Mouse (Mus musculus): Measurements from ENCODE around the gene Kpna6.
"Not testable (repeated sequence)": the region's sequence is repeated elsewhere in the genome, so short reads cannot be mapped to it uniquely, and the experiment has no call there.

Gene Kpna6

DNA sequence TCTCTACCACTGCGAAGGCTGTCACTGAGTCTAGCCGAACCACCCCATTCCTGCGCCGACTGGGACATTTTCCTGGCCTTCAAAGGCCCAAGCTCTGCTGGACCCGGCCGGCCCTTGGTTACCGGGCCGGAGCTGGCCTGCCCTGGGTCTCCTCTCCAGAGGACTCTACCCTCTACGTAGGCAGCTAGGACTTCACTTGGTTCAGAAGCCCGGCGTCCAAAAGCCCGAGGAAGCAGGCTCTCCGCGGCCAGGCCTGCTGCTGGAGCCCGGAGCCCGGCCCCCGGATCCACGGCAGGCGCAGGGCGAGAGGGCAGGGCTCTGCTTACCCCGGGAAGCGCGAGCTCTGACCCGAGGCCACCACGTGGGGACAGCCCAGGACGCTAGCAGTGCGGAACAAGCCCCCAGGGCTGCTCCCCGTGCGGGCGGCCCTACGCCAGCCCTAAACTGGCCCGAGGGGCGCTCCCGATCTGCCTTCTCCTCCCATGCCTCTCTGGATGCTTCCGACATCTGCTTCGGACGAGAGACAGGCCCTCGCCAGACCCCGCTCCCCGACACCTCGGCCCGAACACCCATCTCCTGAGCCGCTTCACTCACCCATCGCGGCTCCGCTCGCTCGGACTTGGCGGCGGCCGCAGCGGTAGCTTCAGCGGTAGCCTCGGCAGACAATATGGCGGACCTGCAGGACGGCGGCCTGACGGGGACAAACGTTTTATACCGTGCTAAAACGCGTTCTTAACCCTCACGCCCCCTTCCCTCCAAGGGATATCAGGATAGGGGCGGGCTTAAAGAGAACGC, at the start of gene Kpna6:
Gene Kpna6 (minus strand): TSS at position 685 of the 795 bp plus-strand sequence.
- peak; percentile 89 for DNase-seq

DNA sequence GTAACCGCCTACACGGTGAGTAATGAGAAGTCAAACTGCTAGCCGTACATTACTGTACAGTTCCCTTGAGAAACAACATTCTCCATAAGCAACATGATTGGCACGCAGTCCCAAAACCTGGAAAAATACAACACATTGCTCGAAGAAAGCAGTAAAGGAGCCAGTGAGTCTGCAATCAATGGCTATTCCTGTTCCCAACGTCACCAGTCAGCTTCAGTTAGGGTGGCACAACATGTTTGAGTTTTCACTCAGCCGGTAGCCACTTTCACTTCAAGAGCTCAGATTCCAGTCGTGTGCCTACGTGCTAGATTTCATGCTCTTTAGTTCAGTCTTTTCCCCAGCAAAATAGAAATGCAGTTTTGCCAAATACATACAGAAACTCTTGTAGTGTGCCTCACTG, 43.7 kb upstream of the Kpna6 start:
- no peak for DNase-seq

DNA sequence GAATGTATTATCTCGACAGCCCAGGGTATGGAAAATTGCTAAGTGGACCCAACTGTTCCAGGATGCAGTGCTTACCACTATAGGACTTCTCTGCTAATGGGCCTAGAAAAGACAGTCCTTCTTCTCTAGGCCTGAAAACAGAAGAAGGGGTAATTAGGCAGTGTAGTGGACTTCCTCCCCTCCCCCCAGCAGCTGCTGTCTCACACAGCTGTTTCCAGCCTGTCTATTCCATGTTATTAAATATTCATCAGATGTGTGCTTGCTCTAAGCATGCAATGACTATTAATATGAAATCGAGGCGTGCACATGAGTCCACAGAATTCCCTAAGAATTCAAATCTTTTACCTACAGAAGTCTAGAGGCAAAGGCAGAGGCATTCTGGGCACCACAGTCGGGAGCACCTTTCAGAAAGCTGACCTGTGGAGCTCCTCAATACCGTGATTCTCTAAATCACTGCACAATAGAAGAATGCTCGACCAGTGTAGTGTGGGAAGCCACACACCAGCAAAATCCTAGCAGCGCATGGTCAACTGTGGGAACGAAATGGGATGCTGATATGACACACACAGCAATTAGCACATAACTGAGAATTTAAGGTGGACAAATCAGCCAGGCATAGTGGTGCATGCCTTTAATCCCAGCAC, 37.0 kb upstream of the Kpna6 start:
- DNase-seq, result peak; percentile 12

DNA sequence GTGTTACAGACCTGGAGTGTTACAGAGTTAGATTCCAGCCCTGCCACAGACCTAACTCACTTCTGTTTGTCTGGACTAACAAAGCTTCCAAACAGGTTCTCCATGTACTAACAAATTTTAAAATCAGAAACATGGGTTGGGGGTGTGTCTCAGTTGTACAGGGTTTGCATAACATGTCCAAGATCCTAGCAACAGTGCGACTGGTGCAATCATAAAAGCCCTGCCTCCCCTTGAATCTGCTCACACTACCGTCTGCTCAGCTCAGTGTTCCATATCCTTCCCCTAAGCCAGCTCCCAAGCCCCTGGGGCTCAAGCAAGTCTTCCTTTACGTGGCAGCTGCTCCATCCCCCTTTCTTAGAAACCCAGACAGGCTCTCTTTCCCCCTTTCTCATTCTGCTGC, 34.2 kb upstream of the Kpna6 start:
- no peak for DNase-seq

DNA sequence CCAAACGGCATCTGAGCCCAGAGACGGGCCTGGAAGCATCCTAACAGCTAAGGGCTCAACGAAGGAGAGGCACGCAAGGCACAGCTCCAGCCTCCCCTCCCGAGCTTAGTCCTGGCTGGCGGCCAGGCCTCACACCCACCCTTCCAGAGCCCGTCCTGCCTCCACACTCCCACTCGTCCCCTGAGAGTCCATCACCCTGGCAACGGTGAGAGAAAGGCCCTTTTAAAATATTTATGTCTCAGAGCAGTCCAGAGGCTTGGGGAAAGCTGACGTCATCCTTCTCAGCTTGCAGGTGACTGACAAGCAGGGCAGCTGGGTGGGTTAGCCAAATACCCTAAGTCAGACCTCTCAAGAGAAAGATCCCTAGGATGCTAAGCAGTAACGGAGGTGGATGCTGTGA, 29.9 kb upstream of the Kpna6 start:
- peak; percentile 54 for DNase-seq

DNA sequence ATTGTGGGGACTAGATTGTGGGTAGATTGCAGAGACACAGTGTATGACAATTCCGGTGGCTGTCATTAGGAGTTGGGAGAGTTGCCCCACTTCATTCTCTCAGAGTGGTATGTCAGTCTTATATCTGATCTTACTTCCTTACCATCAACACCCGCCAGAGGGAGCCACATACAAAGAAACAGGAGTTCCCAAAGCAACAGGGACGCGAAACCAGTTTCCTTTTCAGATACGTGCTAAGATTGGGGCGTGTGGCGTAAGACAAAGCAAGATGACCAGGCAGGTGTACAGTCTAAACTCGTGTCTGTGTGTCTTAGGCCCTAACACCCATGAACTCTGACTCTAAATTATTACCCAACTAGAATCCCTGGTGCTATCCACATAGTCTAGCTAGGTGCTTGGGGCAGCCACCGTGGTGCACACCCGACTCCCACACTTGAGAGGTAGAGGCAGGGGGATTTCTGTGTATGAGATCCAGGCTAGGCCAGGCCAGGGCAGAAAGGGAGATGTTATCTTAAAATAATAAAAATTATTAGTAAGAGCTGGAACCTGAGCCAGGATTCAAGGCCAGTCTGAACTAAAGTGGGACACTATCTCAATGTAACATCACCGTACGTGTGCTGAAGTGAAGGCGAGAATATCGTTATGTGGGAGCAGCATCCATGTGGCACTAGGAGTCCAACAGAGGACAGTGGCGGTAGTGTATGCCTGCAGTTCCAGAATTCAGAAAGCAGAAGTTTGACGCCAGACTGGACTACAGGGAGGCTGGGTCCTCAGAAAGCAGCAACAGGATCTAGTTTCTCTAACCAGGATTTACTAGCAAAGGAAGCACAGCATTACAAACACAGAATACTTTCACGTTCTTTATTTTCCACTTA, 29.2 kb upstream of the Kpna6 start:
- DNase-seq, result peak; percentile 93

DNA sequence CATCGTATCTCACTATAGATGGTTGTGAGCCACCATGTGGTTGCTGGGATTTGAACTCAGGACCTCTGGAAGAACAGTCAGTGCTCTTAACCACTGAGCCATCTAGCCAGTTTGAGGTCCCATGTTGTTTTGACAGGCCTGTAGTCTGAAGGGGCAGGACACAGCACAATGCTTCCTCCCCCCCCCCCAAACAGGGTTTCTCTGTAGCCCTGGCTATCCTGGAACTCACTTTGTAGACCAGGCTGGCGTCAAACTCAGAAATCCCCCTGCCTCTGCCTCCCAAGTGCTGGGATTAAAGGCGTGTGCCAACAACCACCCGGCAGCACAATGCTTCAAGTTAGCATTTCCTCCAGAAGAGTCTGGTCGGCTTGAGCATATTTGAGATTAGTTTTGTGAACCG, 28.1 kb upstream of the Kpna6 start:
- DNase-seq, result not testable (repeated sequence)

DNA sequence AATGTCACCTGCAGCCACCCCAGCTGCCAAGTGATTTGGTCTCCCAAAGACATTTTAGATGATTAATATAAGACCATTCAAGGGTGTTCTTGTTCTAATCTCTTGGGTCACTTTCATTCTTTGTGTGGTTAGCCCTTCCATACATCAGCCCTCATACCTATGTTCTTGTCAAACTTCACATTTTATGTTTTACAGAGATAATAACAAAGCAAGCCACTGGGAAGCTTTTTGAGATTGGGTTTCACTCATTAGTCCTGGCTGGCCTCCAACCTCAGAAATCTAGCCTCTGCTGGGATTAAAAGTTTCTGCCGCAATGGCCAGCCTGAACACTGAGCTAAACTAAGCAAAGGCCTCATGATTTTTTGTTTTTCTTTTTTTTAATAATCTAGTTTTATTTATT, 27.6 kb upstream of the Kpna6 start:
- DNase-seq, result no peak

DNA sequence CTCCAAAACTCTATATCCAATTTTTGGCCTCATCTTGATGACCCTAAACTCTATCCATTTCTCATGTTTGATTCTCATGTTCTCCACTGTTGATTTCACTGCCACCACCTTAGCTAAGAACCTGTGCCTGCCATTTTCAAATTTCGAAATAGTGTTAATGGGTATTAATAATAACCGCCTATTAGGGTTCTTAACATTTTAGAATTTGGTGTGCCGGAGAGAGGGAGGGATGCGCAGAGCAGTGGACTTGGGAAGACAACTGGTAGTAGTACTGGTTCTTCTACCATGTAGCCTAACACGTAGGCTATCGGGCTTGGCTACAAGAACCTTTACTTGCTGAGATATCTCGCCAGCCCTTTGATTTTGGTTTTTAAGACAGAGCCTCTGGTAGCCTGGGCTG, 24.6 kb upstream of the Kpna6 start:
- no peak for DNase-seq

DNA sequence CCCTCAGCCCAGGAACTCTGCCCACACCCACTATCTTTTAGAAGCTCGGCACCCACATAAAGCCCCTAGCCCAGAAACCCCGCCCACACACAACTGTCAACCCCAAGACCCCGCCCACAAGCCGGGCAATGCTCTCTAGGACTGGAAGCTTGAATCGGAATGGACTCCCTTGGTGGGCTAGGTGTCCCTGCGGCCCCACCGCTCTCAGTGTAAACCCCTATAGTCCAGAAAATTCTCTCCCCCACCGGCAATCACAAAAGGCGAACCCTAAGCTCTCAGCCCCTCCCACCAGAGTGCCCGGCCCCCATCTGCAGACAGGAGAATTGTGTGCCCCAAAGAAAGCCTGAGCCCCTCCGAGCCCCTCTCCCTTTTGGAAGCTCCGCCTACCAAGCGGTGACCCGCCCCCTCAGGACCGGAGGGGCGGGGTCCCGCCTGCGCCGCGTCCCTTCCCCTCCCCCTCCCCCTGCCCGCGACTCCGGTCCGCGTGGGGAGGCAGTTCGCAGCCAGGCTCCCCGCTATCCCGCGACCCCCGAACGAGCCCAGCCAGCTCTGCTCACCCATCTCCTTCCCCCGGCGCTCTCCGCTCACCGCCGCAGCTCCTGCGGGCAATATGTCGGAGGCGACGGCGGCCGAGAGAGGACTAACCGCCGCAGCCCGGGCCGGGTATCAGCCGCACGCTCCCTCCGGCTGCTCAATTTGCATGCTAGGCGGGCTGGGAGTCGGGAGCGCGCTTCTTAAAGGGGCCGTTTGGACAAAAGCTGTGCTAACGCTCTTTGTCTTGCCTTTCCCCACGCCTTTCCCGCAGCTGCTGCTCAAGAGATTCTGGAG, 23.8 kb upstream of the Kpna6 start, which contains the start of gene Tmem39b:
Gene Tmem39b (minus strand): TSS at position 681 of the 828 bp plus-strand sequence.
- DNase-seq, result peak; percentile 90

DNA sequence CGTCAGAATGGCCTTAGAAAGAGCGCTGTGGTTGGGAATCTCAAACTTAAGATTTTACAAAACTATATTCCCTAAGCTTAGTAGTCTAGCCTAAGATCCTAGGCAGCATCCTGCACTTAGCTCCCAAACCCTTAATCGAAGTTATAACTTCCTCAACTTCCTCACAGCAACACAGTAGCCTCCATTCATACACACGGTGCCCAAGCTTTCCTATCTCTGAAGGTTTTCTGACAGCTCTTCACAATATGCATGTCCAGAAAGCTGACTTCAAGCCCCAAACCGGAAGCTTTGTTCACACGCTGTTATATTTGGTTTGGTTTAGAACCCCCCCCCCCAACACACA, 23.2 kb upstream of the Kpna6 start:
- DNase-seq, result no peak

DNA sequence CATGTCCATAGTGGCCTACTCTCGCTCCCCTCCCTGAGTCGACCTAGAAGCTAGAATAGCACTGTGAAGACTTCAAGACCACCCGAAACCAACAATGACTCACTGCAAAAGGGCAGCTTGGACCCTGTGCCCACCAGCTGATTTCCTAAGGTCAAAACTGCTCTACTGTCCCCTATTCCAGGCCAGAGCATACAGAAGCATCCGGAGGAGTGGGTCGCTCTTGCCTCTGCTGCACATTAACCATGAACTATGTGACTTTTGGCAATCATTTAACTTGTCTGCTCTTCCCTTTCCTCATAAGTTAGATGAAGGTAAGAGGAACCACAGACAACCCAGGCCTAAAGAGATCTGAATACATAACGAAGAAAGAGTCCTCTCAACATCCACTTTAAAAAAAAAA, 12.0 kb upstream of the Kpna6 start:
- DNase-seq, result no peak

DNA sequence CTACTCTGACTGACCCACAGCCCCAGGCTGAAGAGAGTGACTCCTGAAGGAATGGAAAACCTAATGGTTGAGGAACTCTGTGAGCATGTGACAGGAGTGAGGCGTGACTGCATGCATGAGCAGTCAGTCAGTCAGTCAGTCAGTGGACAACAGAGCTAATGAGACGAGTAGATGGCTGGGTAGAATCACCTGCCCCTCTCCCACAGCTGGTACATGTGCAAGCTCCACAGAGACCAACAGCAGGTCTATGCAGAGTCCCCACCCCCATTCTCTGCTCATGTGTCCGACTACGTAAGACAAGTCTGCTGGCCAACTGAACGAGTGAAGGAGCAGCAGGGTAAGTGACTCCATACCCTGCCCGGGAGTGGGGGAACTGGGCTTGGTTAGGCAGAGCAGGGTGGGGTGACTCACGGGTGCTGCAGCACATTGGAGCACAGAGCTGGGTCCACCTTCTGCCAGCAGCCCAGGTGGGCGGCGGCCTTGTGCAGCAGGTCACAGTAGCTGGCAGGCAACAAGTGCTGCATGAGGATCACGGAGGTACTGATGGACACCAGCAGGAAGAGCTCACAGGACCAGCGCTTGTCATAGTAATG, 11.4 kb upstream of the Kpna6 start:
- no peak for DNase-seq

DNA sequence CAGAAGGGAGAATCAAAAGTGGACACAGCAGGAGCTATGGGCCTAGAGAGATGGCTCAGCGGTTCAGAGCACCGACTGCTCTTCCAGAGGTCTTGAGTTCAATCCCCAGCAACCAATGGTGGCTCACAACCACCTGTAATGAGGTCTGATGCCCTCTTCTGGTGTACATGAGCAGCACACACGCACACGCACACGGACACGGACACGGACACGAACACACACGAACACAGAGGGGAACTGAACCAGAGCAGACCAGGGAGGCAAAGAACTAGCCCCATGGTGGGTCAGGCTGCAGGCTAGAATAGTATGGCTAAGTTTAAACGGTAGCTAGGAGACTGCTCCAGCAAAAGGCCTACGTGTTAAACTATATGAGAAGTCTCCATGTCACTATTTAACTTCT, 9.3 kb upstream of the Kpna6 start:
- DNase-seq, result no peak

DNA sequence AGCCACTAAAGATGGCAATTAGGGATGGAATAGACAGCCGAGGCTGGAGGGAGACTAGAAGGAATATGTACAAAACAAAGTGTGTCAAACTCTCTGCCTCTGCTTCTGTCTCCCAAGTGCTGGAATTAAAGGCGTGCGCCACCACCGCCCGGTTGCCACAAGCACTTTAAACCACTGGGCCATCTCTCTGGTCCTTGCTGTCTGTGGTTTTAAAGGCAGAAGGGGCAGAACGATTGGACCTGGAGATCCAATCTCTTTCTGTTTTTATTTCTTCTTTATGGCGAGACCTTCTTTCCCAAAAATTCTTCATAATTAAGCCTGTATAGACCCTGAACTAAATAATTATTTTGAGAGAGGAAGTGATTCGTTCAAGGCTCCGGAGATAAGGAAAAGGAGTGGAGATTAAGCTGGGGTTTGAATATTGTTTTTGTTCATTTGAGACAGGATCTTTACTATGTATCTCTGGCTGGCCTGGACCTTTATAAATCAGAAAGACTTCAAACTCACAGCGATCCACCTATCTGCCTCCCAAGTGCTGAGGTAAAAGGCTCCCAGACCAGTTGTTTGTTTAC, 397 bp upstream of the Kpna6 start:
- DNase-seq, result no peak

DNA sequence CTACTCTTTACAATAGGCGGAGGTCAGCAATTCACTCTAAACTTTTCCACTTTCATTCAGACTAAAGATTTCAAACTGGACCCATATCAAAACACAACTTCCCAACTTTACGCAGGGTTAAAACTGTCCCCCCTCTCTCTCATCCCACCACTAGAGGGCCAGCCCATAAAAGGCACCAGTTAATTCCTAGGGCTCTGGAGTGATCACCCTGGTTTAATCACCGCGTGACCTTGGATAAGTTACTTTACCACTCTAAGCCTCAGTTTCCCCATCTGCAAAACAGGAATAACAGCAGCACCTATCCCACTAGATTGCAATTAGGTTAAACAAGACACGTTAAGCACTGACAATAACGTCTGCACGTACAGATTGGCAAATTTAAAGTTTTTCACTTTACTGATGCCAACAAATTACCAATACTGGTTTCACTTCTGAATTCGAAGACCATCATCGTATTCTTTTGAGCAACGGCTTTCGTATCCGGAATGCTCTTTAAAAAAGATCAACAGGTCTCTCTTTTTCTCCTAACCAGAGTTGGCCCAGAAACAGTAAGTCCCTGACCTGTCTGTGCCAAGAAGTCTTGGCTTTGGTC, 980 bp downstream of the Kpna6 start:
- DNase-seq, result peak; percentile 58

DNA sequence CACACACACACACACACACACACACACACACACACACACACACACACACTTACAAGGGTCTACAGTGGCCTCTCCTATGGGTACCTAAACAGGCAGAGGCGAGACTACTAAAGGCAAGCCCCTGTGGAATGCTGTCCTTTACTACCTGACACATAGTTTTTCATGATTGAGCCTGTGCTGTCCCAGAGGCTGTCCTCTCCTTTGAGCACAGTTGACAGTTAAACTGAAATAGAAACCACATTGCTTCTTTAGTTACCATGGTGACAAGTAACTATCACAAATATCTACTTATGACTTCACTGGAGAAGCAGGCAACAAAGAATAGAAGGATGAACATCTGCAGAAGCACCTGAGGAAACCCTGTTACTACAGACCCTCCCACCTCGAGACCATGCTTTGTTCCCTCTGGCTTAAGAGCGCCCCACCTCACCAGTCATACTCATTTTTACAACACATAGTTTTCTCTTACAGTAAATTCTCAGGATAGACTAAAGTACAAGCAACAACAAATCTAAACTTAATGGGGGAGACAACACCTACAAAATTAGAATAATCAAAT, 10.2 kb downstream of the Kpna6 start:
- DNase-seq, result no peak

DNA sequence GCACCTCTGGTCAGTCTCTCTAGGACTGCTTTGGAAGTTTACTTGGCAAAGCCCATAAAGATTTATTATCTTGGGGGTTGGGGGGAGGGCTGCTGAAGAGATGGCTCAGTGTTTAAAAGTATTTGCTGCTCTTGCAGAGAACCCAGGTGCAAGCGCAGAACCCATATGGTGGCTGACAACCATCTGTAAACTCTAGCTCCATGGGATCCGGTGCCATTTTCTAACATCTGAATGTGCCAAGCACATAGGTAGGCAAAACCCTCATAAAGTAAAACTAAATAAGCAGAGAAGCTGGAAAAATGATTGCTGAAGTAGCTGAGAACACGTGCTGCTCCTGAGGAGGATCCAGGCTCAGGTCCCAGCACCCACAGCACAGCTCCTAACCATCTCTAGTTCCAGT, 11.0 kb downstream of the Kpna6 start:
- no peak for DNase-seq

DNA sequence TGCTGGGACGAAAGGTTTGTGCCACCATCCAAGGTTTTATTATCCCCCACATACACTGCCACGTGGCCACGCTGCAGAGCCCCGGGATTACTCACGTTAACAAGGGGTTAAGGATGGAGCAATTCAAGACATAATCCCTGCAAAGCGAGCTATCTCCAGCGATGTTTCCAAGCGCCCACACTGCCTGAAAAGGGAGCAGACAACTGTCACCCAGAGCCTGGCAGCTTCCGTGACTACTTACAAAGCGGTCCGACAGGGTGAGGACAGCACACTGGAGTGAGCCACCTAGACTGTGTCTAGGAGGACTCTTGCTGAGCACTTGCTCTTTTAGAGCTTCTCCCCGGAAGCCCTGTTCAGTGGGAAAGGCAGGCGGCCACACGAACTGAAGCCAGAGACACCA, 17.8 kb downstream of the Kpna6 start:
- no peak for DNase-seq

DNA sequence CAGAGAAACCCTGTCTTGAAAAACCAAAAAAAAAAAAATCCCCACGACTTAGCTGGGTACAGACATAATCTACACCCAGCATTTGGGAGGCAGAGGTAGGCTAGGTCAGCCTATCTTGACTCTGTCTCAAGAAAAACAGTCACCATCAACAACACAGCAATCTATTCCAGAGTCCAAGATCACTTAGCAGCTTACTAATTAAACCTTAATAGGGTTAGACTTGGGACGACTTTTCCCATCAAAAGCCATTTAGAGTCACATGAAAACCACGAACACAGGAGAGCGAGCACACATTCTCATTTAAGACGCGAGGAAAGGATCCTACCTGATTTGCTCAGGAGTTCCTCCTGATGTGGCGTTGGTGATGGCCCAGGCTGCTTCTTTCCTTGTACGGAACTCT, 22.2 kb downstream of the Kpna6 start:
- no peak for DNase-seq

DNA sequence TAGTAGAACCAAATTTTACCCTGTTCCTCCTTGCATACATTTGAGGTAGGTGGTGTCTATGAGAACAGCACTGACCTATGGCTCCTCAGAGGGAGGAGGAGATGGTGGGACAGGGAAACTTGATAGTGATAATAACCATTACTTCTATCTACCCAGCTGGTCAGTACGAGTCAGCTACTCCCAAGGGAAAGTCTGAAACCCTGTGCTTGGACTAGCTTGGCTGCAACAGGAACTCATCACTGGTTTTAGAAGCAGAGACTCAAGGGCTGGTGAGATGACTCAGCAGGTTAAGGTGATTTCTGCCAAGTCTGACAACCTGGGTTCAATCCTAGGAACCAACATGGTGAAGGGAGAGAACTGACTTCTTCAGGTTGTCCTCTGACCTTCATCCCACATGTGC, 23.9 kb downstream of the Kpna6 start:
- DNase-seq, result no peak

Data from lung, postnatal 14 days (tissue).